Mouse (Mus musculus) intestine, postnatal 0 days (tissue): ENCODE measurements around the gene Rasal1. TPM values are rescaled to one million over a fixed set of nuclear protein-coding genes. Genes with fewer than 3 reads are reported as not detected.

Experiments used
- ATAC-seq: fragments of 200-750 bp; cut with Nextera tagmentation; 2 replicates; pipeline ENCODE4 v1.8.0; 2017; ENCODE audit warnings: mild to moderate bottlenecking, moderate TSS enrichment, moderate library complexity
- H3K27ac ChIP-seq: fragments of 300-500 bp; sonication (generic); 2 replicates; pipeline ENCODE4 v1.5.1; 2014; ENCODE audit warnings: mild to moderate bottlenecking, low read depth, low read length, moderate library complexity
- H3K27me3 ChIP-seq: fragments of 300-500 bp; sonication (generic); replicated peaks from 2 replicates; pipeline ENCODE4 v1.6.1; 2014; ENCODE audit warnings: low read length, mixed read lengths; ENCODE audit not compliant: control insufficient read depth, insufficient read depth
- H3K36me3 ChIP-seq: fragments of 300-500 bp; sonication (generic); 2 replicates; pipeline ENCODE4 v1.6.1; 2014; ENCODE audit warnings: mild to moderate bottlenecking, moderate library complexity; ENCODE audit not compliant: control insufficient read depth, insufficient read depth
- H3K4me1 ChIP-seq: fragments of 300-500 bp; sonication (generic); replicated peaks from 2 replicates; pipeline ENCODE4 v1.6.1; 2014; ENCODE audit warnings: antibody characterized with exemption, low read length, mixed read lengths; ENCODE audit not compliant: control insufficient read depth, insufficient read depth
- H3K4me2 ChIP-seq: fragments of 300-500 bp; sonication (generic); replicated peaks from 2 replicates; pipeline ENCODE4 v1.6.1; 2014; ENCODE audit warnings: low read depth, mild to moderate bottlenecking, moderate library complexity
- H3K4me3 ChIP-seq: fragments of 300-500 bp; sonication (generic); 2 replicates; pipeline ENCODE4 v1.5.1; 2014; ENCODE audit warnings: low read depth, low read length
- H3K9ac ChIP-seq: fragments of 300-500 bp; sonication (generic); 2 replicates; pipeline ENCODE4 v1.6.1; 2014; ENCODE audit warnings: mild to moderate bottlenecking, low read depth, low read length
- H3K9me3 ChIP-seq: fragments of 300-500 bp; sonication (generic); 2 replicates; pipeline ENCODE4 v1.6.1; 2016; ENCODE audit warnings: mixed run types; ENCODE audit not compliant: control insufficient read depth
- CTCF ChIP-seq: sonication (generic); IDR thresholded peaks from 2 replicates; pipeline ENCODE4 v1.5.1; 2016; ENCODE audit warnings: low read depth, mild to moderate bottlenecking, control low read depth, antibody characterized with exemption, moderate library complexity
- WGBS: fragments of 180-500 bp; shearing (Covaris S2); extraction: QIAGEN DNeasy Blood & Tissue Kit; methylation state at CpG from one replicate; pipeline ENCODE4 v1.1.7; 2014; 5-methylcytosine and 5-hydroxymethylcytosine counted together
- polyA plus RNA-seq: library from polyadenylated mRNA; unstranded; fragments of >200 nt; fragmentation: Nextera tagmentation; extraction: Ambion mirVana; gene quantifications from 2 replicates; pipeline ENCODE4 v1.2.1, GENCODE M21; 2015

The Rasal1 gene
- polyA plus RNA-seq, 1 experiment from 2014 or later = 5.1 TPM

DNA sequence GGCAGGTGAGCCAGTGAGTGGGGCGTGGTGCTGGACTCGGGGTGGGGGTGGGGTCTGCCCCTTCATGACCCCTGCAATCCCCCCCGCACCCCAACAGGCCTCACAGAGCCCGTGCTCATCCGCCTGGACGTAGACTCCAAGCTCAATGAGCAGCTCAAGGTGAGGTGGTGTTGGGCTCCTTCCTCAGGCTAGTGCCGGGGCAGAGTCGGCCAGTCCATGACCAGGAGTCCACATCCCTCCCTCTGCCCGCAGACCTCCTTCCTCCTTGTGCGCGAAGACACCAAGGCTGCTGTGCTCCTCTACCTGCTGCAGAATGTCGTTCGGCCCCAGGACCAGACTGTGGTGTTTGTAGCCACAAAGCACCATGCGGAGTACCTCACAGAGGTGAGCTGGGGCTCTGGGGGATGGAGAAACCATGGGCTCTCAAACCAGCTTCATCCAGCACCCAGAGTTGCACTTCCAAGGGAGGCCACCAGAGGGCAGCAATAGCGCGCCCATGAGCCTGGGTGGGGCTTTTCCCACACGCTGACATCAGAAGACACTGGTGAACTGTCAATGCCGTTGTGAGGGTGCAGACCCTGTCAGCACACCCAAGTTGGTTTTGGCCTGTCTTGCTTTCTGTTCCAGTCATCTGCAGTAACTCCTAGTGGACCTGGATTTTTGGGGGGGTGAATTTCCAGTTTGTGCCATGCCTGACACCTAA, 28.1 kb upstream of the Rasal1 start:
- peaks cover 87% of the 10 kb centered on the region for H3K36me3 ChIP-seq
- H3K4me2 ChIP-seq = no peak overlapping the region
- H3K4me1 ChIP-seq = no peaks in the 10 kb centered on the region
- no peaks in the 10 kb centered on the region for H3K9me3 ChIP-seq
- no peak overlapping the region for H3K27ac ChIP-seq
- TF ChIP-seq CTCF = peak; percentile 98
- H3K4me3 ChIP-seq = no peak overlapping the region
- 68% methylated on average over 18 of the region's 18 CpGs for WGBS
- ATAC-seq = no peak
- H3K9ac ChIP-seq = no peak overlapping the region
- no peaks in the 10 kb centered on the region for H3K27me3 ChIP-seq

DNA sequence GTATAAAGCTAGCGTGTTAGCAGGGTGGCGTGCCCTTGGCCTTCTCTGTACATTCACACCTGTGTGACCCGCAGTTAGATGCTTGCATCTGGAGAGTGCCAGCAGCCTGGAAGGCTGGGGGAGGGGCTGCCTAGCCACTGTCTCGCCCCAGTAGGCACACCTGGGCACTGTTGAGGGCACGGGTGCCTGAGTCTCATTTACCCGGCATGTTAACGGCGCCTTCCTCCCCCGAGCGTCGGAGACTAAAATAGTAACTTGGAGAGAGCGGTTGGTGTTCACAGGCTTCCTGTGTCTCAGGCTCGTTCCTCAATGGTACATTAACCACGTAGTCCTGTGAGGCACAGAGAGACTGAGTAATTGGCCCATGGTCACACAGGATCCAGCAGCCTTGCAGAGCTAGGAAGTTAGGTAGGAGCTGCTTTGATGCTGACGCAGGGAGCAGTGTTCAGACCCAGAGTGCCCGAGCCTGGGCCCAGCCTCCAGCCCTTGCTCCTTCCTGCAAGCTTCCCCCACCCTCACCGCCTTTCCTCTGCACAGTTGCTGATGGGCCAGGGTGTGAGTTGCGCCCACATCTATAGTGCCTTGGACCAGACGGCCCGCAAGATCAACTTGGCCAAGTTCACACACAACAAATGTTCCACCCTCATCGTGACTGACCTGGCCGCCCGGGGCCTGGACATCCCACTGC, 27.4 kb upstream of the Rasal1 start:
- Histone ChIP-seq H3K9ac (no peak overlapping the region), H3K4me1 (no peaks in the 10 kb centered on the region), H3K36me3 (peaks cover 93% of the 10 kb centered on the region), H3K9me3 (no peaks in the 10 kb centered on the region), H3K4me3 (no peak overlapping the region), H3K27ac (no peak overlapping the region), H3K27me3 (no peaks in the 10 kb centered on the region), H3K4me2 (no peak overlapping the region)
- ATAC-seq = no peak
- TF ChIP-seq CTCF = no peak
- 92% methylated on average over 23 of the region's 23 CpGs for WGBS

DNA sequence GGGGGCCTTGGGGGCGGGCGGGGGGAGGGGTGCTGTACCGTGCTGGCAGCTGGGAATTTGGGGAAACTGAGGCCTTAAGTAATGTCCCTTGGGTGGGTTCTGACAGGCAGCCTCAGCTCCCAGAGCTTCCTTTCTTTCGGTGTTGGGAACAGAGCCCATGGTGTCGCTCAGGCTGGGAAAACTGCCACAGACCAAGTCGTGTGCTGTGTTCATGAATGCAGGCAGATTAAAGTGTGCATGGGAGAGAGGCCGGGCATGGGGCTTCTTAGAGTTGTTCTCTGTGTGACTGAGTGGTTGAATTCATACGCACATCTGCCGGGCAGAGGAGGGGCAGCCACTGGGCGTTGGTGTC, 26.8 kb upstream of the Rasal1 start:
- 0 out of 2 replicates have a peak overlapping the region, but pooled peaks have one; percentile 4 for H3K27ac ChIP-seq
- H3K9me3 ChIP-seq = no peaks in the 10 kb centered on the region
- WGBS = 90% methylated on average over 10 of the region's 10 CpGs

DNA sequence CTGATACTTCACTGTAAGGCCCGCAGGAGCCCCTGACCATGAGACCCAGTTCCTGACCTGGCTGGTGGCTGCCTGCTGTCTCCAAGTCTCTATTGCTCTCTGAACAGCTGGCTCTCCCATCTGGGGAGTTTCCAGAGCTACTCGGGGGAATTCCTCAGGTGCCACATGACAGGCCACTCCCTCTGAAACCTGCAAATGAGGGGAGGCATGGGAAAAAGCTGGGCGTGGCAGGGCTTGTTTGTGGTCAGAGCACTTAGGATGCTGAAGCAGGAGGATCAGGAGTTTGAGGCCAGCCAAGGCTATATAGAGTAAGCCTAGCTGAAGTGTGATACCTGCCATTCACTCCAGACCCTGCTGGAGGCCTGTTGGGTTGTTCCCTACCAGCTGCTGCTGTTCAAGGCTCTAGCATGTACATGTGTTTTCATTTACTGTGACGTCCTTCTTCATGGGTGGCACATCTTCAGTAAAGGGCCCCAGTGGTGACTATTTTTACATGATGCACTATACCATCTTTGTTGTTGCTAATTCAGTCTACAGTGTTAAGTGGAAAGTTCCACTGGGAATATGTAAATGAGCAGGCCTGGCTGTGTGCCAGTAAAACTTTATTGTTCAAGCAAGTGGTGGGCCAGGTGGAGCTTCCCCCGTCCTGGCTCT, 26.3 kb upstream of the Rasal1 start:
- no peak overlapping the region for H3K27ac ChIP-seq
- H3K27me3 ChIP-seq = no peaks in the 10 kb centered on the region
- TF ChIP-seq CTCF = no peak
- no peaks in the 10 kb centered on the region for H3K9me3 ChIP-seq
- WGBS = 69% methylated on average over 5 of the region's 5 CpGs
- no peak for ATAC-seq
- H3K36me3 ChIP-seq = peaks cover 91% of the 10 kb centered on the region
- H3K4me1 ChIP-seq = no peaks in the 10 kb centered on the region
- no peak overlapping the region for H3K4me3 ChIP-seq
- H3K4me2 ChIP-seq = no peak overlapping the region
- H3K9ac ChIP-seq = no peak overlapping the region

More for the DNA sequence above, 26.8 kb upstream of the Rasal1 start:
- peaks cover 90% of the 10 kb centered on the region for H3K36me3 ChIP-seq
- H3K4me1 ChIP-seq = no peaks in the 10 kb centered on the region
- TF ChIP-seq CTCF = no peak
- ATAC-seq = no peak
- no peak overlapping the region for H3K4me3 ChIP-seq
- H3K27me3 ChIP-seq = no peaks in the 10 kb centered on the region
- no peak overlapping the region for H3K4me2 ChIP-seq
- H3K9ac ChIP-seq = no peak overlapping the region

DNA sequence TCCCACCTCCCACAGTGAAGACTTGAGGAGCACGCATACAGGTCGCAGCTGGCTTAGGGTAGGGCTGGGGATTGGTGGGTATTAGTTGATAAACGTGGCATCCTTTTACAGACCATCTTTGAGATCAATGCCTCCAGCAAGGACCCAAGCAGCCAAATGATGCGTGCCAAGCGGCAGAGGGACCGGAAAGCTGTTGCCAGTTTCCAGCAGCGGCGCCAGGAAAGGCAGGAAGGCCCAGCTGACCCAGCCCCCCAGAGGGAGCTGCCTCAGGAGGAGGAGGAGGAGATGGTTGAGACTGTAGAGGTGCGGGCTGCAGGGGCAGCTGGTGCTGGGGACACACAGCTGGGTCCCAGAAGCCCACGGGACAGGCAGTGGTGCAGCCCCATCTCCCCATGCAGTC, 24.2 kb upstream of the Rasal1 start:
- no peak overlapping the region for H3K4me2 ChIP-seq
- H3K9me3 ChIP-seq = no peaks in the 10 kb centered on the region
- WGBS = 91% methylated on average over 10 of the region's 10 CpGs
- no peaks in the 10 kb centered on the region for H3K27me3 ChIP-seq
- no peak overlapping the region for H3K27ac ChIP-seq
- H3K9ac ChIP-seq = no peak overlapping the region
- TF ChIP-seq CTCF = no peak
- no peak overlapping the region for H3K4me3 ChIP-seq
- peaks cover 82% of the 10 kb centered on the region for H3K36me3 ChIP-seq
- no peak for ATAC-seq
- H3K4me1 ChIP-seq = no peaks in the 10 kb centered on the region

DNA sequence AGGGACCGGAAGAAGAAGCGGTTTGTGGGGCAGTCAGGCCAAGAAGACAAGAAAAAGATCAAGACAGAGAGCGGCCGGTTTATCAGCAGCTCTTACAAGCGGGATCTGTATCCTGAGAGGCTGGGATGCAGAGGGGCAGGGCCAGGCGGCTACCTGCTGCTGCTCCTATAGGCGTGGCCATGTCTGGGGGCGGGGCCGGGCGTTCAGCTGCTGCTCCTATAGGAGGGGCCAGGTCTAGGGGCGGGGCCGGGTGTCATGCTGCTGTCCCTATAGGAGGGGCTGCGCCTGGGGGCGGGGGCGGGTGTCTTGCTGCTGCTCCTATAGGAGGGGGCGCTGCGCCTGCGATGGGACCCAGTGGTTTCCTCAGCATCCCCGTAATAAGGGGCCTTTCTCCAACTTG, 22.2 kb upstream of the Rasal1 start:
- Histone ChIP-seq H3K27ac (no peak overlapping the region), H3K4me2 (no peak overlapping the region), H3K4me1 (no peaks in the 10 kb centered on the region), H3K36me3 (peaks cover 63% of the 10 kb centered on the region), H3K9me3 (no peaks in the 10 kb centered on the region), H3K4me3 (no peak overlapping the region), H3K27me3 (peaks cover 5% of the 10 kb centered on the region; the same call in 1 of the 2 replicates), H3K9ac (no peak overlapping the region)
- 0 out of 2 replicates have a peak, but pooled peaks have one; percentile 50 for ATAC-seq
- WGBS = 42% methylated on average over 19 of the region's 19 CpGs
- no peak for TF ChIP-seq CTCF
